Mouse (Mus musculus): Measurements from ENCODE around the gene Slc26a8.
"Not testable (repeated sequence)": the region's sequence is repeated elsewhere in the genome, so short reads cannot be mapped to it uniquely, and the experiment has no call there.

The Slc26a8 gene

GRCm38 (mm10) chr17:28689586-28690283 is at the start of gene Slc26a8:
TSS of gene Slc26a8 (minus strand) at chr17:28690233.
- peak in 1 of 2 experiments; percentile 18 for DNase-seq (ENCODE audit: low spot score in 2 of 2)

- DNase-seq (ENCODE audit: low spot score in 2 of 2), result no peak
Measured at GRCm38 (mm10) chr17:28739244-28739643, 49.2 kb upstream of the Slc26a8 start.

- no peak for DNase-seq (ENCODE audit: low spot score in 2 of 2)
Measured at GRCm38 (mm10) chr17:28737973-28738372, 47.9 kb upstream of the Slc26a8 start.

GRCm38 (mm10) chr17:28736486-28736885 is 46.5 kb upstream of the Slc26a8 start:
- DNase-seq (ENCODE audit: low spot score in 2 of 2), result peak; percentile 24 to 29

- DNase-seq (ENCODE audit: low spot score in 2 of 2), result no peak
Measured at GRCm38 (mm10) chr17:28735317-28736105, 45.5 kb upstream of the Slc26a8 start.

DNA sequence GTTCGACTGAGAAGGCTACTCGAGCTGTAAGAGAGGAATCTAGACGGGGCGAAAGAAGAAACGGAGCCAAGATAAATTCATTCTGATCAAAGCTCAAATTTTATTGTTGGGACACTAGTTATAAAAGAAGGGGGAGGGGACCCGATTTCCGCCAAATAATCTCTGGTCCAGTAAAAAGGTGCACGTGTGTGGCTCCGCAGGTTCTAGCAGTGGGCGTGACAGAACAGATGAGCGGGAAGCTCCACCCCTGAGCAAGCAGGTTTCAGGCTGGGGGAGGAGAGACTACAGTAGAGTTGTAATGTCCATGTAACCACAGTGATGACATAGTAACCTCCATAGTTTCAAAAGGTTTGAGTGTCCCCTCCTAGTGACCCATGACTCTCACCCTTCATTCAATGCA is 37.5 kb upstream of the Slc26a8 start:
- not testable (repeated sequence) for DNase-seq (ENCODE audit: low spot score in 2 of 2)

- no peak for DNase-seq (ENCODE audit: low spot score in 2 of 2)
Measured at GRCm38 (mm10) chr17:28725783-28726182, 35.8 kb upstream of the Slc26a8 start, which contains the start of gene AC170998.1. TSS of gene AC170998.1 (plus strand) at chr17:28726083.

DNA sequence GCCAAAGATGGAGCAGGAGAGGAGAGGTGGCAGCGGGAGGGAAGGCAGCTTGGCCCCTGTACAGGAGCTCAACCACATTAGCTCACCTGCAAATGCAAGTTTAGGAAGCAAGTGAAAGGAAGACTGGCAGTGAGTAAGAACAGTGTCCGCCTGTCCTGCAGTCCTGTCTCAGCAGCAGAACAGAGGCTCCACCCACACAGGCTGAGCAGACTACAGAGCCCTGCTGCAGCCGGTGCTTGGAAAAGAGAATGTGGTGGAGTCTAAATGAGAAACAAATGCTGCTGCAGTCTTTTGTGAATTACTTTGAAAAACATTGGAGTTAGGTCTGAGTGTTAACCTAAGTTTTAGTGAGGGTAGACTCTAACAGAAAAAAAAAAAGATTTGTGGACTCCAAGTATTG is 27.5 kb upstream of the Slc26a8 start:
- DNase-seq (ENCODE audit: low spot score in 2 of 2), result no peak

DNA sequence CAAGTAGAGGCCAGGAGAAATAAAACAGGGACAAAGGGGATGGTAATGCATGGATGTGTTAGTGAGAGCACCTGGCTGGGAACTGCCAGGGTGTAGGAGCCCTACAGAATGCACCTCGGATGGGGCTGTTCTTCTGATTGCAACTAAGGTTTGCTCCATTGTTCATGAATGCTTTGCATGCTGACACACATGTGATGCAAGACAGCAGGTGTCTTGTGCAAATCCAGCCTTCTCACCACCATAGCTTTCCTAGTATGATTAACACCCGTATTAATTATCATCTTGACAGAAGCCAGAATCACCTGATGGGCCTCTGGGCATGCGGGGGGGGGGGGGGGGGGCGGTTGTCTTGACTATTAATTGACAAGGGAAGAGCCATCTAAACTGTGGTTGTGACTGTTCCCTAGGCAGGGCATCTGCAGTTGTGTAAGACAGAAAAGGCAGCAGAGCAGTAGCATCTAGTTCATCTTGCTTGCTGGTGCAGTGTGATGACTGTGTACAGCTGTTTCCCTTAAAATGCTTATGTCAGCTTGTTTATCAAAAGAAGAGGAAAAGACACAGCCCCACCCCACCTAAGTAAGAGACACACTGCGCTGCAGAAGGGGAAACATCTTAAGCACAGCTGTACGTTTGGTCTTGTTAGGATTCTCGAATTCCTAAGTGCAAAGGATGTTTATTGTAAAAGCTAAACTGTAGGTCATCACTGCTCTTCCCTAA is 26.0 kb upstream of the Slc26a8 start:
- DNase-seq (ENCODE audit: low spot score in 2 of 2), result no peak

DNA sequence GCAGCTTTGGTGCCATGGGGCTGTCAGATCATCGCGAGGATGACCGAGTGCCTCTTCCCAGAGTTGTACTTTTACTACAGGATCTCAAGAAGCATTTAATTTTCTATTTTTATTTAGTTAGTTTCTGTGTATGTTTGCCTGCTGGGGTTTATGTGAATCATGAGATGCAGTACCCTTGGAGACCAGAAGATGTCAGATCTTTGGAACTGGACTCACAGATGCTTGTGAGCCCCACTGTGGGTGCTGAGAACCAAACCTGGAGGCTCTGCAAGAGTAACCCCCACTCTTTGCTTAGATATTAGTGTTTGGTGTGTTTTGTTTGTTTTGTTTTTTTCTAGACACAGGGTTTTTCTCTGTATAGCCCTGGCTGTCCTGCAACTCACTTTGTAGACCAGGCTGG is 24.0 kb upstream of the Slc26a8 start:
- DNase-seq (ENCODE audit: low spot score in 2 of 2), result no peak

- DNase-seq (ENCODE audit: low spot score in 2 of 2), result no peak
Measured at GRCm38 (mm10) chr17:28712305-28712704, 22.3 kb upstream of the Slc26a8 start.

GRCm38 (mm10) chr17:28711237-28711636 is 21.2 kb upstream of the Slc26a8 start:
- no peak for DNase-seq (ENCODE audit: low spot score in 2 of 2)

DNA sequence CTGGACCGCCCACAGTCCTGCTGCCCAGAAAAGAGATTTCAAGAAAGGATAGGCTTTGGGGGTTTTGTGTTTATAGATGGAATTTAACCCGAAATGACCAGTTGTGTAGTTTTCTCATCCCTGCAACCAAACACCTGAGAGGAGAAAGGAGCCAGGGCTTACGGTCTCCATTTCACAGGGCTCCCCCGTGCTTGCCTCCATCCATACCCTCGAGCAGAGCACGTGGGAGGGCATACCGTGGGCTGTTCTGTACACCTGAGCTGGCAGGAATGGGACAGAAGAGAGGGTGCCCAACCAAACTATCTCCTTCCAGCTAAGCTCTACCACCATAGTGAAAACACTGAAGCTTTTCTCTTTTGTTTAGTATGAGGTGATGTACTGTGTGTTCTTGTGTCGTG is 20.3 kb upstream of the Slc26a8 start:
- no peak for DNase-seq (ENCODE audit: low spot score in 2 of 2)

DNA sequence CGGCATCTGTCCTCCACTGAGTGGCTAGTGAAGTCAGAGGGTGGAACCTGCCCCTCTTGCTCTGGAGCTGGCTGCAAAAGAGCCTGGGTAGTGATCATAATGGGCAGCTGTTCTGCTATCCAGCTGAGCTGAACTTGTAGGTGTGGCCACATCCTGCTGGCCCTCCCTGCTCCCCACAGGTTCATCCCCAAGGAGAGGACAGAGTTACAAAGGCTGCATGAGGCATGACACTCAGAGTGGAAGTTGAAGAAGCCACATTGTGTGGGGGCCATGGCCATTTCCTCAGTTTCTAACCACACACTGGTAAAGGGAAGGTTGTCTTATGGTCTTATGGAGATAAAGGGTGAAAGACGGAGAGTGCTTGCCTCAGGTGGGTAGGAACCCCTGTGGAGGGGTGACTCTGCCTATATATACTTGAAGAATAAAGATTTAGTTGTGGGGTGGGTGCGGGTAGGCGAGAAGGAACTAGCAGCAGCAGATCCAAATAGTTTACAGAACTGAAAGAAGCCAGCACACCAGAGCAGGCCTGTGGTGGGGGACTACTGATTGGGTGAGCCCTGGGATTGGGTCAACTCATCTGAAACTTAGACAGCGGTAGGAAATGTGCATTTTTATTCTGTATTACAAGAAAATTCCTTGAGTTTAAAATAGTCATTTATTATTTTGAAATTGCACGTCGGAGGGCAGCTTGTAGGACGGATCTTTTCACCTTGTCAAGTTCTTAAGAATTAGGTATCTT is 19.7 kb upstream of the Slc26a8 start:
- peak in 1 of 2 experiments; percentile 10 for DNase-seq (ENCODE audit: low spot score in 2 of 2)

GRCm38 (mm10) chr17:28708989-28709388 is 19.0 kb upstream of the Slc26a8 start:
- DNase-seq (ENCODE audit: low spot score in 2 of 2), result no peak

DNA sequence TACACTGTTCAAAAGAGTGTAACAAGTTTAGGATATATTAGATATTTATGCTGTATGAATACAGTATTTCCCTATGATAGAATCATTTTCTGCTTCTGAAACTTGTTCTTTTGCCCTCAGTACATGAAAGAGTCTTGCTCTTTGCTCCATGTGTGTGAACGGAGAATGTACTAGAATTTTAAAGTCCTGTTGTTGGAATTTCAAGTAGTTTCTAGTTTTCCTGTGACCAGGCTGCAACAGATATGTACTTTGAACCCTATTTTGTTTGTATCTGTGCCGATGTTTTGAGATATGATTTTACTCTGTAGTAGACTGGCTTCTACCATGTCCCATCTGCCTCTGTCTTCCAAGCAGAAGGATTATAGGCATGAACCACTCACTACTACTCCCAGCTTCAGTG is 17.8 kb upstream of the Slc26a8 start:
- no peak for DNase-seq (ENCODE audit: low spot score in 2 of 2)

DNA sequence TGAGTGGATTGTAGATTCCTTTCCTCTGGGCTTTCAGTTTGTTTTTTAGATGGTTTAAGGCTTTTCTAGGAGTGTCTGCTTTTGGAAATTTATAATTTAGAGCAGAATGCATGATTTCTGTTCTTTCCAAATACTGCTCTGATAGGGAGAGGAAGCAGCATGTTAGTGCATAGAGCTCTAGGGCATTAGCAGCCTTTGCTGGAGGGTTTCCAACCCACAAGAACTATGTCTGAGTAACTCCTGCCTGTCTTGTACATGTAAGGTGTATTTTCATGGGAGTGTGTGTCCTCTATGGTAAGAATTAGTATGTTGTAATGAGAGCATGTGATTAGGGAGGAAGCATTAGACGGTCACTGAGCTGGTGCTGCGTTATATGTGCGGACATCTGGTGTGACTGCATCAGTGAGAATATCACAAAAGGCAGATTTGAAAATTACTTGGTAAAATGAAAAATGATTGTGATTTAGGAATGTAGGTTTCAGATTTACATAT is 17.1 kb upstream of the Slc26a8 start:
- no peak for DNase-seq (ENCODE audit: low spot score in 2 of 2)

DNA sequence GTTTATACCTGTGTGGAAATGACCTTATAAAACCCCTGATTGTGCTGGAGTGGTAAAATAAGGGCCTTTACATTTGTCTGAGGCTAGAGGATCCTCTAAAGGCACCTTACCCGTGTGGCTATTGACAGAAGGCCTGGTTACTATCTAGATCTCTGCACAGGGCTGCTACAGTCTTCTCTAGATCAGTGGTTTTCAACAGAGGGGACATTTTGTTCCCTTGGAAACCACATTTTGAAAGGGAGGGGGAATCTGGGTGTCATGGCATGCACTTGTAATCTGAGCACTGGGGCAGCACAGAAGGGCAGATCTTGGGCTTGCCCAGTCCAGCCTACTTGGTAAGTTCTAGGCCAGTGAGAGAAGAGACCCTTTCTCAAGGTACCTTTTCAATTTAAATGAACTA is 16.7 kb upstream of the Slc26a8 start:
- no peak for DNase-seq (ENCODE audit: low spot score in 2 of 2)

GRCm38 (mm10) chr17:28702646-28703045 is 12.6 kb upstream of the Slc26a8 start:
- no peak for DNase-seq (ENCODE audit: low spot score in 2 of 2)

DNA sequence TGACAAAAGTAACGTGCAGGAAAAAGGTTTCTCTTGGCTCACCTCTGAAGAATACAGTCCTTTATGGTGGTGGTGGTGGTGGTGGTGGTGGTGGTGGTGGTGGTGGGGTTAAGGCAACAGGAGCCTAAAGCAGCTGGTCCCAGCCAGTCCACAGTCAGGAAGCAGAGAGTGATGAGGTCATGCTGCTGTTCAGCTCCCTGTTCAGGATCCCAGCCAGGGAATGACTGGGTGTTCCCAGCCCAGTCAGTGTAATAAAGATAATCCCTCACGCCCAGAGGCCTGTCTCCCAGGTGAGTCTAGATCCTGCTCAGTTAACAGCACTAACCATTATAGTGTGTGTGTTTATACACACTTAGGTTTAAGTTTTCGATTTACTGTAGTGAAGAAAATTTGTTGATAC is 11.7 kb upstream of the Slc26a8 start:
- DNase-seq (ENCODE audit: low spot score in 2 of 2), result no peak

DNA sequence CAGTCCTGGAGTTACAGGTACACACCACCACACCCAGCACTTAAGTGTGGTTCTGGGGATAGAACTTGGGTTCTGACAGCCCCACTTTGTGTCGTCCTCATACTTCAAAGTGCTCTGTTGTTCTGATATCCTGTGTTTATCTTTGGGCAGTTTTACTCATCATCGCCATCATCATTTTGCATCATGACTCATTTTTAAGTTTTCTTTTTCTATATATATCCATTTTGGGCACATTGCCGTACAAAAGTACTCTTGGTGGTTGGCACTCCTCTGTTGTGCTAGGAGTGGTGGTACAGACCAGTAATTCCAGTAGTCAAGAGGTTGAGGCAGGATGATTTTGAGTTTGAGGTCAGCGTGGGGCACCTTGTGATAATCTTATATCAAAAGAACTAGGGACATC is 11.1 kb upstream of the Slc26a8 start:
- DNase-seq (ENCODE audit: low spot score in 2 of 2), result peak in 1 of 2 experiments; percentile 33

DNA sequence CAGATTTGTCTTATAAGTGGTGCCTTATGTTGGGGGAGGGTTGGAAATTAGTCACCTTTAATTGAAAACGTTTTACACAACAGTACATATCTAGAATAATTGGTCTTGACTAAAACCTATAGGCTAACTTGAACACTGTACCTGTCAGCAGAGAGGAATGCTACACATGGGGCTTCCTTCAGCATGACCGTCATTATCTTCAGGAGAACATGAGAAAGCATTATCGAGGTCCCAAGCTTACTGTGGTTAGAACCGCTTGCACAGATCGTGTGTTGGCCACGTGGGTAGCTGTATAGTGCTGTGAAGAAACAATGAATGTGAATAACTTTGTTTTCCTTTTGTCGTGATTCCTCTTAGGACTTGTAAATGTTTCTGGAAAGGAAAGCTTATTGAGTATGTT is 9.8 kb upstream of the Slc26a8 start:
- DNase-seq (ENCODE audit: low spot score in 2 of 2), result no peak

All from natural killer cell, adult 2 months (primary cell).